Mouse (Mus musculus): Measurements from ENCODE around the gene Oas1c.

DNA sequence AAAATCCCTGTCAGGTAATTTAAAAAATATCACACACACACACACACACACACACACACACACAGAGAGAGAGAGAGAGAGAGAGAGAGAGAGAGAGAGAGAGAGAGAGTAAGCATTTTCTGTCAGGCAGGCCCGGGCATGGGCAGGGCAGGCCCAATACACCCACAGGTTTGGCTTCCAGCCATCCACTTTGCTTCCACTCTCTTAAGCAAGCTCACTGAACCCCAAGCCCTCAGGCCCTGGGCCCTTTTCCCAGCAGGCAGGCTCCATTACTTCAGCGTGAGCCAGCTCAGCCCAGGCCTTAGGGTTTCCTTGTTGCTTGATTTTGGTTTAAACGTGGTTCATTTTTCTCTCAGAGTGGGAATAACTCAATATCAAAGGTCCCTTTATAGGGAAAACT lies 32.4 kb upstream of the Oas1c start:
- no peak for TF ChIP-seq CTCF (IDR thresholded peaks at IDR 0.05; ENCODE audit: extremely low read depth, insufficient read depth, insufficient read length, insufficient replicate concordance)
- no peak for TF ChIP-seq POLR2A (IDR thresholded peaks at IDR 0.05; ENCODE audit: low read depth, low read length)
